Mouse (Mus musculus): ENCODE data around the gene Phip. TPM values are rescaled to one million over a fixed set of nuclear protein-coding genes. Genes with fewer than 3 reads are reported as not detected.

Gene Phip
- total and polyA plus RNA-seq, 3 experiments = 16.2 to 49.2 (median 18.1) TPM

GRCm38 (mm10) chr9:82997765-82998500 lies 22.6 kb upstream of the Phip start:
- H3K79me2 ChIP-seq (ENCODE audit: control insufficient read depth, insufficient read depth, low read length, poor library complexity) = no peaks in the 10 kb centered on the region
- H3K36me3 ChIP-seq (ENCODE audit: control insufficient read depth in 1 of 2, insufficient read depth in 2 of 2, low read length in 2 of 2) = no peaks in the 10 kb centered on the region
- no peak overlapping the region for H3K4me3 ChIP-seq (ENCODE audit: control insufficient read depth in 1 of 2, insufficient read depth in 1 of 2, low read depth in 2 of 2, low read length in 2 of 2)
- H3K4me1 ChIP-seq (ENCODE audit: control insufficient read depth in 1 of 2, insufficient read depth in 2 of 2, low read length in 2 of 2) = no peaks in the 10 kb centered on the region
- DNase-seq (ENCODE audit: low read depth, low spot score) = no peak
- no peak for TF ChIP-seq MEF2A (IDR thresholded peaks at IDR 0.05; ENCODE audit: extremely low read depth, insufficient replicate concordance, low read depth, low read length, poor library complexity, severe bottlenecking)
- no peak for TF ChIP-seq USF2 (IDR thresholded peaks at IDR 0.05; ENCODE audit: borderline replicate concordance in 1 of 2, insufficient read depth in 1 of 2, low read depth in 1 of 2, low read length in 2 of 2)
- no peaks in the 10 kb centered on the region for H3K27me3 ChIP-seq (ENCODE audit: control insufficient read depth in 1 of 2, insufficient read depth in 2 of 2, low read length in 2 of 2)
- H3K27ac ChIP-seq (ENCODE audit: control insufficient read depth, low read depth, low read length) = no peak overlapping the region
- H3K9me3 ChIP-seq (replicated peaks; ENCODE audit: insufficient read depth, low read length) = no peaks in the 10 kb centered on the region
- no peak overlapping the region for H3K9ac ChIP-seq (ENCODE audit: control insufficient read depth, low read depth, low read length, poor library complexity, severe bottlenecking)

GRCm38 (mm10) chr9:82976936-82977335 lies 1.6 kb upstream of the Phip start:
- Histone ChIP-seq H3K9me3 (replicated peaks; ENCODE audit: insufficient read depth, low read length) (no peaks in the 10 kb centered on the region), H3K79me2 (ENCODE audit: control insufficient read depth, insufficient read depth, low read length, poor library complexity) (peaks cover 26% of the 10 kb centered on the region), H3K36me3 (ENCODE audit: control insufficient read depth in 1 of 2, insufficient read depth in 2 of 2, low read length in 2 of 2) (peaks cover 0 to 8% of the 10 kb centered on the region in 2 experiments; a peak in 3 of 4 replicates), H3K27me3 (ENCODE audit: control insufficient read depth in 1 of 2, insufficient read depth in 2 of 2, low read length in 2 of 2) (no peaks in the 10 kb centered on the region), H3K27ac (ENCODE audit: control insufficient read depth, low read depth, low read length) (no peak overlapping the region), H3K4me1 (ENCODE audit: control insufficient read depth in 1 of 2, insufficient read depth in 2 of 2, low read length in 2 of 2) (peaks cover 3 to 4% of the 10 kb centered on the region in 2 experiments), H3K9ac (ENCODE audit: control insufficient read depth, low read depth, low read length, poor library complexity, severe bottlenecking) (peak overlapping the region; percentile 99; the same call in 1 of the 2 replicates), H3K4me3 (ENCODE audit: control insufficient read depth in 1 of 2, insufficient read depth in 1 of 2, low read depth in 2 of 2, low read length in 2 of 2) (peak overlapping the region in 1 of 2 experiments; percentile 86; a peak in 2 of 4 replicates)
- TF ChIP-seq MYB (IDR thresholded peaks at IDR 0.05; ENCODE audit: low read depth, low read length) = no peak
- TF ChIP-seq SMC3 (IDR thresholded peaks at IDR 0.05; ENCODE audit: low read depth, low read length) = no peak
- no peak for TF ChIP-seq RAD21 (IDR thresholded peaks at IDR 0.05; ENCODE audit: low read depth, low read length)
- TF ChIP-seq POLR2AphosphoS2 (IDR thresholded peaks at IDR 0.05; ENCODE audit: low read length) = no peak
- no peak for TF ChIP-seq POLR2AphosphoS5 (IDR thresholded peaks at IDR 0.05; ENCODE audit: borderline replicate concordance, low read depth, low read length)
- TF ChIP-seq ZMIZ1 (IDR thresholded peaks at IDR 0.05; ENCODE audit: low read depth, low read length) = no peak
- TF ChIP-seq RCOR1 (IDR thresholded peaks at IDR 0.05; ENCODE audit: low read depth, low read length) = no peak
- TF ChIP-seq POLR2A (IDR thresholded peaks at IDR 0.05; ENCODE audit: control insufficient read depth in 1 of 2, insufficient read depth in 1 of 2, low read depth in 1 of 2, low read length in 2 of 2, poor library complexity in 1 of 2) = no peak
- TF ChIP-seq TAL1 (IDR thresholded peaks at IDR 0.05; ENCODE audit: low read length) = no peak
- TF ChIP-seq USF1 (IDR thresholded peaks at IDR 0.05; ENCODE audit: low read depth, low read length) = no peak
- TF ChIP-seq ZC3H11A (IDR thresholded peaks at IDR 0.05; ENCODE audit: low read depth, low read length) = no peak
- no peak for TF ChIP-seq E2F4 (IDR thresholded peaks at IDR 0.05; ENCODE audit: borderline replicate concordance, low read depth, low read length)
- no peak for TF ChIP-seq GABPA (IDR thresholded peaks at IDR 0.05; ENCODE audit: low read depth, low read length)
- TF ChIP-seq BHLHE40 (IDR thresholded peaks at IDR 0.05; ENCODE audit: borderline replicate concordance, low read depth, low read length) = no peak
- DNase-seq (ENCODE audit: low read depth, low spot score) = no peak
